Mouse (Mus musculus) MEL (cell line): ENCODE results near the gene Ncapg. TPM values are rescaled to one million over a fixed set of nuclear protein-coding genes. Genes with fewer than 3 reads are reported as not detected.

ENCODE experiments used
- DNase-seq: peaks from one replicate; pipeline ENCODE4 v3.0.0; 2011; ENCODE audit warnings: low read depth, low spot score
- H3K27ac ChIP-seq: 2 replicates; pipeline ENCODE4 v1.5.1; 2012; ENCODE audit warnings: low read depth, mild to moderate bottlenecking, control low read depth, low read length, moderate library complexity; ENCODE audit not compliant: control insufficient read depth
- H3K27me3 ChIP-seq, 2 experiments: fragments of 150-350 bp in 1 of 2; sonication (generic) in 1 of 2; 2 replicates each; pipeline ENCODE4 v1.6.1; 2012; ENCODE audit warnings: low read length in 2 of 2, mild to moderate bottlenecking in 2 of 2, improper control_type of control experiment in 1 of 2, moderate library complexity in 1 of 2; ENCODE audit not compliant: insufficient read depth in 2 of 2, control insufficient read depth in 1 of 2
- H3K36me3 ChIP-seq, 2 experiments: 2 replicates each; pipeline ENCODE4 v1.6.1; 2012 to 2014; ENCODE audit warnings: low read length in 2 of 2, improper control_type of control experiment in 1 of 2, inconsistent platforms in 1 of 2, mild to moderate bottlenecking in 1 of 2; ENCODE audit not compliant: insufficient read depth in 2 of 2, control insufficient read depth in 1 of 2
- H3K4me1 ChIP-seq, 2 experiments: fragments of 150-350 bp in 1 of 2; sonication (generic) in 1 of 2; 2 replicates each; pipeline ENCODE4 v1.6.1; 2012; ENCODE audit warnings: low read length in 2 of 2, improper control_type of control experiment in 1 of 2, mild to moderate bottlenecking in 1 of 2; ENCODE audit not compliant: insufficient read depth in 2 of 2, control insufficient read depth in 1 of 2
- H3K4me3 ChIP-seq, 2 experiments: fragments of 150-350 bp in 1 of 2; sonication (generic) in 1 of 2; 2 replicates each; pipeline ENCODE4 v1.5.1; 2012; ENCODE audit warnings: low read depth in 2 of 2, low read length in 2 of 2, mild to moderate bottlenecking in 2 of 2, moderate library complexity in 2 of 2, control low read depth in 1 of 2, improper control_type of control experiment in 1 of 2; ENCODE audit not compliant: control insufficient read depth in 1 of 2, insufficient read depth in 1 of 2
- H3K79me2 ChIP-seq: 2 replicates; pipeline ENCODE4 v1.6.1; 2012; ENCODE audit warnings: mild to moderate bottlenecking, low read length, moderate library complexity; ENCODE audit not compliant: control insufficient read depth, poor library complexity, insufficient read depth
- H3K9ac ChIP-seq: 2 replicates; pipeline ENCODE4 v1.6.1; 2012; ENCODE audit warnings: low read depth, mild to moderate bottlenecking, control low read depth, low read length, moderate library complexity; ENCODE audit not compliant: control insufficient read depth, poor library complexity, severe bottlenecking
- H3K9me3 ChIP-seq: fragments of 150-350 bp; sonication (generic); replicated peaks from 2 replicates; pipeline ENCODE4 v1.6.1; 2012; ENCODE audit warnings: mild to moderate bottlenecking, low read length, improper control_type of control experiment, moderate library complexity; ENCODE audit not compliant: insufficient read depth
- BHLHE40 ChIP-seq: IDR thresholded peaks from 2 replicates; pipeline ENCODE4 v1.6.1; 2012; ENCODE audit warnings: low read depth, mild to moderate bottlenecking, inconsistent platforms, low read length, improper control_type of control experiment, borderline replicate concordance
- CHD2 ChIP-seq: IDR thresholded peaks from 2 replicates; pipeline ENCODE4 v1.6.1; 2011; ENCODE audit warnings: low read length, improper control_type of control experiment
- E2F4 ChIP-seq: IDR thresholded peaks from 2 replicates; pipeline ENCODE4 v1.6.1; 2011; ENCODE audit warnings: low read depth, low read length, improper control_type of control experiment, borderline replicate concordance
- ELF1 ChIP-seq: IDR thresholded peaks from 2 replicates; pipeline ENCODE4 v1.6.1; 2014; ENCODE audit warnings: low read depth, mild to moderate bottlenecking, inconsistent platforms, low read length, improper control_type of control experiment, moderate library complexity
- ETS1 ChIP-seq: IDR thresholded peaks from 2 replicates; pipeline ENCODE4 v1.6.1; 2012; ENCODE audit warnings: low read depth, mild to moderate bottlenecking, inconsistent platforms, low read length, improper control_type of control experiment, moderate library complexity
- GABPA ChIP-seq: IDR thresholded peaks from 2 replicates; pipeline ENCODE4 v1.6.1; 2012; ENCODE audit warnings: low read depth, mild to moderate bottlenecking, inconsistent platforms, low read length, improper control_type of control experiment, moderate library complexity
- GATA1 ChIP-seq: IDR thresholded peaks from 2 replicates; pipeline ENCODE4 v1.6.1; 2011; ENCODE audit warnings: low read depth, low read length, improper control_type of control experiment
- HCFC1 ChIP-seq: IDR thresholded peaks from 2 replicates; pipeline ENCODE4 v1.6.1; 2012; ENCODE audit warnings: low read depth, mild to moderate bottlenecking, inconsistent platforms, low read length, improper control_type of control experiment, moderate library complexity
- JUND ChIP-seq: IDR thresholded peaks from 2 replicates; pipeline ENCODE4 v1.6.1; 2011; ENCODE audit warnings: low read depth, mild to moderate bottlenecking, improper control_type of control experiment, low read length
- MAX ChIP-seq: IDR thresholded peaks from 2 replicates; pipeline ENCODE4 v1.6.1; 2011; ENCODE audit warnings: low read length, improper control_type of control experiment
- MAZ ChIP-seq: IDR thresholded peaks from 2 replicates; pipeline ENCODE4 v1.6.1; 2012; ENCODE audit warnings: low read depth, mild to moderate bottlenecking, inconsistent platforms, low read length, improper control_type of control experiment
- MXI1 ChIP-seq: IDR thresholded peaks from 2 replicates; pipeline ENCODE4 v1.6.1; 2011; ENCODE audit warnings: mild to moderate bottlenecking, low read depth, low read length, improper control_type of control experiment
- MYC ChIP-seq: IDR thresholded peaks from 2 replicates; pipeline ENCODE4 v1.6.1; 2011; ENCODE audit warnings: low read depth, mild to moderate bottlenecking, low read length, improper control_type of control experiment, moderate library complexity
- NELFE ChIP-seq: IDR thresholded peaks from 2 replicates; pipeline ENCODE4 v1.6.1; 2011; ENCODE audit warnings: low read depth, low read length, improper control_type of control experiment
- NRF1 ChIP-seq: IDR thresholded peaks from 2 replicates; pipeline ENCODE4 v1.6.1; 2014; ENCODE audit warnings: low read depth, mild to moderate bottlenecking, inconsistent platforms, low read length, improper control_type of control experiment, moderate library complexity; ENCODE audit not compliant: poor library complexity, insufficient read depth, severe bottlenecking
- POLR2A ChIP-seq, 2 experiments: IDR thresholded peaks; 2 replicates each; pipeline ENCODE4 v1.6.1; 2011 to 2012; ENCODE audit warnings: low read length in 2 of 2, mild to moderate bottlenecking in 2 of 2, control low read depth in 1 of 2, improper control_type of control experiment in 1 of 2, low read depth in 1 of 2, moderate library complexity in 1 of 2; ENCODE audit not compliant: control insufficient read depth in 1 of 2, insufficient read depth in 1 of 2, poor library complexity in 1 of 2
- POLR2AphosphoS2 ChIP-seq: IDR thresholded peaks from 2 replicates; pipeline ENCODE4 v1.6.1; 2011; ENCODE audit warnings: low read length, improper control_type of control experiment
- RAD21 ChIP-seq: IDR thresholded peaks from 2 replicates; pipeline ENCODE4 v1.6.1; 2011; ENCODE audit warnings: mild to moderate bottlenecking, low read depth, low read length, improper control_type of control experiment
- RCOR1 ChIP-seq: IDR thresholded peaks from 2 replicates; pipeline ENCODE4 v1.6.1; 2012; ENCODE audit warnings: low read depth, mild to moderate bottlenecking, inconsistent platforms, low read length, improper control_type of control experiment
- SIN3A ChIP-seq: IDR thresholded peaks from 2 replicates; pipeline ENCODE4 v1.6.1; 2012; ENCODE audit warnings: low read length, improper control_type of control experiment, inconsistent platforms
- TAL1 ChIP-seq: IDR thresholded peaks from 2 replicates; pipeline ENCODE4 v1.6.1; 2012; ENCODE audit warnings: mild to moderate bottlenecking, inconsistent platforms, low read length, moderate library complexity, mixed read lengths
- TBP ChIP-seq: IDR thresholded peaks from 2 replicates; pipeline ENCODE4 v1.8.0; 2011; ENCODE audit warnings: low read depth, low read length, improper control_type of control experiment
- TCF12 ChIP-seq: IDR thresholded peaks from 2 replicates; pipeline ENCODE4 v1.6.1; 2014; ENCODE audit warnings: low read depth, mild to moderate bottlenecking, inconsistent platforms, low read length, improper control_type of control experiment, moderate library complexity
- UBTF ChIP-seq: IDR thresholded peaks from 2 replicates; pipeline ENCODE4 v1.6.1; 2012; ENCODE audit warnings: low read depth, mild to moderate bottlenecking, inconsistent platforms, low read length, improper control_type of control experiment, moderate library complexity, borderline replicate concordance; ENCODE audit not compliant: insufficient read depth
- USF1 ChIP-seq: IDR thresholded peaks from 2 replicates; pipeline ENCODE4 v1.6.1; 2014; ENCODE audit warnings: low read depth, mild to moderate bottlenecking, inconsistent platforms, low read length, improper control_type of control experiment, moderate library complexity
- ZKSCAN1 ChIP-seq: IDR thresholded peaks from 2 replicates; pipeline ENCODE4 v1.6.1; 2012; ENCODE audit warnings: low read depth, mild to moderate bottlenecking, inconsistent platforms, low read length, improper control_type of control experiment, moderate library complexity
- ZMIZ1 ChIP-seq: IDR thresholded peaks from 2 replicates; pipeline ENCODE4 v1.6.1; 2012; ENCODE audit warnings: low read depth, mild to moderate bottlenecking, inconsistent platforms, low read length, improper control_type of control experiment, moderate library complexity
- polyA plus RNA-seq, 2 experiments: library from polyadenylated mRNA; stranded (reverse) in 1 of 2; unstranded in 1 of 2; fragments of >175 nt in 1 of 2; fragments of >200 nt in 1 of 2; gene quantifications; 2 replicates each; pipeline versions ENCODE4 v1.2.1 to v1.2.4; 2012; ENCODE audit warnings: low replicate concordance in 2 of 2, low read depth in 1 of 2; ENCODE audit not compliant: insufficient read length in 2 of 2, insufficient read depth in 1 of 2, missing spikeins in 1 of 2
- total RNA-seq: library from RNA; depleted of rRNA; stranded (reverse); fragments of 300-350 nt; gene quantifications from 2 replicates; pipeline ENCODE4 v1.2.3, GENCODE M21; 2012; rRNA removed

Ncapg gene
- 58.2 and 74.4 TPM in 2 replicates for total RNA-seq
- polyA plus RNA-seq, result 10 to 100 TPM; 39.2 to 52.6 TPM

GRCm38 (mm10) chr5:45669598-45670279 lies at the start of gene Ncapg:
TSS of gene Ncapg (plus strand) at chr5:45669919.
- H3K9me3 ChIP-seq, result no peaks in the 10 kb centered on the region
- H3K27ac ChIP-seq, result peak within 1 kb of the TSS; percentile 81
- TF ChIP-seq MAX, result no peak
- no peak for TF ChIP-seq USF1
- 0 out of 2 replicates have a peak, but pooled peaks have one; percentile 20 for TF ChIP-seq ETS1
- TF ChIP-seq TAL1, result no peak
- TF ChIP-seq NRF1, result 0 out of 2 replicates have a peak, but pooled peaks have one; percentile 24
- TF ChIP-seq GABPA, result no peak
- TF ChIP-seq POLR2A (IDR thresholded peaks at IDR 0.05; ENCODE audit: control insufficient read depth in 1 of 2, insufficient read depth in 1 of 2, low read depth in 1 of 2, low read length in 2 of 2, poor library complexity in 1 of 2), result peak; percentile 94 to 99
- TF ChIP-seq ZMIZ1, result peak; percentile 88
- no peak; the same call in 1 of the 2 replicates for TF ChIP-seq UBTF
- TF ChIP-seq BHLHE40, result no peak
- peak; percentile 78 for TF ChIP-seq TCF12
- TF ChIP-seq RAD21, result no peak
- TF ChIP-seq ZKSCAN1, result no peak
- TF ChIP-seq RCOR1, result no peak
- peak; percentile 81 for TF ChIP-seq HCFC1
- peak; percentile 80; the same call in 1 of the 2 replicates for TF ChIP-seq MAZ
- TF ChIP-seq POLR2AphosphoS2, result peak; percentile 97
- peak; percentile 72; the same call in 1 of the 2 replicates for TF ChIP-seq E2F4
- TF ChIP-seq NELFE, result peak; percentile 99
- peak; percentile 70 for TF ChIP-seq TBP
- TF ChIP-seq SIN3A, result peak; percentile 95
- TF ChIP-seq JUND, result no peak
- peak; percentile 88 for TF ChIP-seq ELF1
- TF ChIP-seq MXI1, result peak; percentile 86
- peak; percentile 97 for TF ChIP-seq CHD2
- TF ChIP-seq GATA1, result no peak
- TF ChIP-seq MYC, result 0 out of 2 replicates have a peak, but pooled peaks have one; percentile 3
- H3K4me3 ChIP-seq, result peak within 1 kb of the TSS; percentile 77 to 88
- peaks cover 6 to 14% of the 10 kb centered on the region in 2 experiments for H3K36me3 ChIP-seq
- H3K9ac ChIP-seq, result peak within 1 kb of the TSS; percentile 90
- H3K27me3 ChIP-seq, result no peaks in the 10 kb centered on the region
- DNase-seq, result peak; percentile 100
- H3K79me2 ChIP-seq, result peaks cover 17% of the 10 kb centered on the region
- H3K4me1 ChIP-seq, result peaks cover 0 to 6% of the 10 kb centered on the region in 2 experiments; a peak in 2 of 4 replicates
